Mouse (Mus musculus) stomach, postnatal 0 days (tissue): ENCODE data around the gene Epp13.

Experiments
- CTCF ChIP-seq: IDR thresholded peaks from 2 replicates; pipeline ENCODE4 v1.5.1; 2016; ENCODE audit warnings: antibody characterized with exemption, low read depth, mild to moderate bottlenecking, moderate library complexity
- EP300 ChIP-seq: optimal IDR thresholded peaks from 2 replicates; pipeline ENCODE3; 2016; ENCODE audit warnings: antibody characterized with exemption

DNA sequence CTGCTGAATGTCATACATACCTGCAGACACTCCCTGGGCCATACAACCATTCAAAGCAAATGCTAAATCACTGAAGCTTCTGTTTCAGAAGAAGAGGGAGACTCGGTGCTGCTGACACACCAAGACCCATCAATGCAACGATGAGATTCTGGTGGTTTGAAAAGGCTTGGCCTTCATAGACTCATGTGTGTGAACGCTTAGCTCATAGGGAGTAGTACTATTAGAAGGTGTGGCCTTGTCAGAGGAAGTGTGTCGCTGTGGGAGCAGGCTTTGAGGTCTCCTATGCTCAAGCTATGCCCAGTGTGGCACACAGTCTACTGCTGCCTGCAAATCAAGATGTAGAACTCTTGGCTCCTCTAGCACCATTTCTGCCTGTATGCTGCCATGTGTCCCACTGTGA lies 4.9 kb downstream of the Epp13 start:
- no peak for TF ChIP-seq CTCF
- TF ChIP-seq EP300 = no peak
